Mouse (Mus musculus): ENCODE measurements at regions not wholly inside any gene's neighbourhood (a gene's known extent, or its start where the extent isn't known, plus 50 kb on each side); places are given as distances from the start of the nearest gene placed in this dataset.

DNA sequence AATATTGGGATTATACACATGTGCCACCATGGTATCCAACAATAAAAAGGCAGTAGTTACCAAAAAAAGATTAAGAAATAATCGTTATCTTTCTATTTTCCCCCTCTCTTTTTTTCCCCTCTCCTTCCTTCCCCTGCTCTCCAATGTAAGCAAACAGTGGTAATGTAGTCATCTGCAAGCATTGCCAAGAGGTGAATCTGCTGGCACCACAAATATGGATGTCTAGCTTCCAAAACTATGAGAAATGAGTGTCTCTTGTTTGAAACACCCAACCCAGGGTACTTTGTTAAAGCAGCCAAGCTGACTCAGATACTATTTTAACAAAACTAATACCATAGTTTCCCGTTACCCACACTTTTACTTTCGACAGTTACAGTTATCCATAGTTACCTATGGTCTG, 784.2 kb downstream of the Gsdmc2 start:
- TF ChIP-seq POLR2A (IDR thresholded peaks at IDR 0.05; ENCODE audit: extremely low read depth, insufficient read depth, low read length) (no peak), CTCF (IDR thresholded peaks at IDR 0.05; ENCODE audit: low read depth, low read length) (no peak)
